Mouse (Mus musculus) lung, embryonic 15.5 days (tissue): Measurements from ENCODE around the gene Asb8. TPM values are rescaled to one million over a fixed set of nuclear protein-coding genes. Genes with fewer than 3 reads are reported as not detected.

Experiments
- ATAC-seq: fragments of 200-750 bp; cut with Nextera tagmentation; 2 replicates; pipeline ENCODE4 v1.8.0; 2017; ENCODE audit warnings: moderate number of reproducible peaks, borderline replicate concordance; ENCODE audit not compliant: low FRiP score, low TSS enrichment; ENCODE audit errors: extremely low read depth
- H3K27ac ChIP-seq: fragments of 300-500 bp; sonication (generic); 2 replicates; pipeline ENCODE4 v1.5.1; 2015; ENCODE audit warnings: moderate library complexity, mild to moderate bottlenecking, inconsistent platforms
- H3K27me3 ChIP-seq: fragments of 300-500 bp; sonication (generic); 2 replicates; pipeline ENCODE4 v1.6.1; 2015; ENCODE audit warnings: inconsistent platforms
- H3K36me3 ChIP-seq: fragments of 300-500 bp; sonication (generic); 2 replicates; pipeline ENCODE4 v1.6.1; 2015; ENCODE audit warnings: inconsistent platforms
- H3K4me1 ChIP-seq: fragments of 300-500 bp; sonication (generic); 2 replicates; pipeline ENCODE4 v1.6.1; 2015; ENCODE audit warnings: inconsistent platforms
- H3K4me2 ChIP-seq: fragments of 300-500 bp; sonication (generic); 2 replicates; pipeline ENCODE4 v1.6.1; 2015; ENCODE audit warnings: inconsistent platforms, mild to moderate bottlenecking, moderate library complexity
- H3K4me3 ChIP-seq: fragments of 300-500 bp; sonication (generic); 2 replicates; pipeline ENCODE4 v1.5.1; 2015; ENCODE audit warnings: mild to moderate bottlenecking, inconsistent platforms
- H3K9ac ChIP-seq: fragments of 300-500 bp; sonication (generic); 2 replicates; pipeline ENCODE4 v1.6.1; 2015; ENCODE audit warnings: inconsistent platforms
- H3K9me3 ChIP-seq: fragments of 300-500 bp; sonication (generic); 2 replicates; pipeline ENCODE4 v1.6.1; 2016; ENCODE audit warnings: inconsistent platforms
- WGBS: fragments of 180-500 bp; shearing (Covaris S2); methylation state at CpG from one replicate; pipeline ENCODE4 v1.1.7; 2015; 5-methylcytosine and 5-hydroxymethylcytosine counted together
- polyA plus RNA-seq: library from polyadenylated mRNA; unstranded; fragments of >200 nt; fragmentation: Nextera tagmentation; extraction: Ambion mirVana; gene quantifications from 2 replicates; pipeline ENCODE4 v1.2.1, GENCODE M21; 2015

The Asb8 gene
- polyA plus RNA-seq, 1 experiment from 2014 or later, result 43.6 TPM

DNA sequence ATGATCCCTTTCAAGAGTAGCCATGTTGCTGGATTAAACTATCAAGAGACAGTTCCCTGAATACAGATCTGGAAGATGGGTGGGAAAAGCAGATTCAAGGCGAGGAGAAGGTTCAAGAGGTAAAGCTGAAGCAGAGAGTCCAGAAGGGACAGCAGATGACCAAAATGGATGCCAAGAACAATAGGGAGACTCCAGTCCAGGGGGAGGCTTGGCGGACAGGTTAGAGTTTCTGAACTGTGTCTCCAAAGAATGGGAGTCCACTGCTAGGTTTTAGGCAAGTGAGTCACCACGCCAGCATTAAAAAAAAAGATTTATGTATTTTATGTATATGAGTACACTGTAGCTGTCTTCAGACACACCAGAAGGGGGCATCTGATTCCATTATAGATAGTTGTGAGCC, 10.8 kb downstream of the Asb8 start:
- Histone ChIP-seq H3K27me3 (no peaks in the 10 kb centered on the region), H3K4me2 (no peak overlapping the region), H3K9ac (no peak overlapping the region), H3K4me3 (no peak overlapping the region), H3K36me3 (no peaks in the 10 kb centered on the region), H3K27ac (no peak overlapping the region), H3K9me3 (no peaks in the 10 kb centered on the region), H3K4me1 (no peaks in the 10 kb centered on the region)
- WGBS, result 72% methylated on average over 3 of the region's 3 CpGs
- no peak for ATAC-seq

GRCm38 (mm10) chr15:98154146-98154545, 11.3 kb downstream of the Asb8 start:
- Histone ChIP-seq H3K27me3 (no peaks in the 10 kb centered on the region), H3K4me1 (0 out of 2 replicates have a peak, but pooled peaks cover 2% of the 10 kb centered on the region), H3K4me3 (no peak overlapping the region), H3K4me2 (no peak overlapping the region), H3K27ac (no peak overlapping the region), H3K9me3 (no peaks in the 10 kb centered on the region), H3K36me3 (no peaks in the 10 kb centered on the region), H3K9ac (no peak overlapping the region)
- ATAC-seq, result no peak
- 57% methylated on average over 4 of the region's 4 CpGs for WGBS

DNA sequence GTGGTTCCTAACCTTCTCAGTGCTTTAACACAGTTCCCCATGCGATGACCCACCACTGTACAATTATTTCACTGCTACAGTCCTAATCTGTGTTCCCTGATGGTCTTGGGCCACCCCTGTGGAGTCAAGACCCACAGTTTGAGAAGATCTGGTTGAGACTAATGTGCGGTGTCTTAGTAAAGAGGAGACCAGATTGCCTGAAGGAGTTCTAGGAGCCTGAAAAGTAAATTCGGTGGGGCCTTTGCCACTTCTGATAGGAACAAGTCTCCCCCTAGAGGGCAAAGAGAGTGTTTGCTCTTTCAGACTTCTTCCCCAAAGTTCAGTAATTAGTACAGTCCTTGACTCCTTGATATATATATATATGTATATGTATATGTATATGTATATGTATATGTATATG, 11.8 kb downstream of the Asb8 start:
- no peak overlapping the region for H3K27ac ChIP-seq
- H3K9ac ChIP-seq, result no peak overlapping the region
- H3K27me3 ChIP-seq, result no peaks in the 10 kb centered on the region
- no peaks in the 10 kb centered on the region for H3K36me3 ChIP-seq
- no peak overlapping the region for H3K4me2 ChIP-seq
- 35% methylated on average over 3 of the region's 3 CpGs for WGBS
- H3K4me3 ChIP-seq, result no peak overlapping the region
- ATAC-seq, result peak; percentile 35; the same call in 1 of the 2 replicates
- H3K4me1 ChIP-seq, result 0 out of 2 replicates have a peak, but pooled peaks cover 3% of the 10 kb centered on the region
- H3K9me3 ChIP-seq, result no peaks in the 10 kb centered on the region

- WGBS, result 50% methylated on average over 7 of the region's 7 CpGs
- H3K27me3 ChIP-seq, result no peaks in the 10 kb centered on the region
- no peak overlapping the region for H3K27ac ChIP-seq
- no peak overlapping the region for H3K9ac ChIP-seq
- H3K4me1 ChIP-seq, result 0 out of 2 replicates have a peak, but pooled peaks cover 3% of the 10 kb centered on the region
- H3K9me3 ChIP-seq, result no peaks in the 10 kb centered on the region
- no peak overlapping the region for H3K4me3 ChIP-seq
- no peak overlapping the region for H3K4me2 ChIP-seq
- H3K36me3 ChIP-seq, result no peaks in the 10 kb centered on the region
- no peak for ATAC-seq
Observed at GRCm38 (mm10) chr15:98152916-98153315, 12.5 kb downstream of the Asb8 start.

DNA sequence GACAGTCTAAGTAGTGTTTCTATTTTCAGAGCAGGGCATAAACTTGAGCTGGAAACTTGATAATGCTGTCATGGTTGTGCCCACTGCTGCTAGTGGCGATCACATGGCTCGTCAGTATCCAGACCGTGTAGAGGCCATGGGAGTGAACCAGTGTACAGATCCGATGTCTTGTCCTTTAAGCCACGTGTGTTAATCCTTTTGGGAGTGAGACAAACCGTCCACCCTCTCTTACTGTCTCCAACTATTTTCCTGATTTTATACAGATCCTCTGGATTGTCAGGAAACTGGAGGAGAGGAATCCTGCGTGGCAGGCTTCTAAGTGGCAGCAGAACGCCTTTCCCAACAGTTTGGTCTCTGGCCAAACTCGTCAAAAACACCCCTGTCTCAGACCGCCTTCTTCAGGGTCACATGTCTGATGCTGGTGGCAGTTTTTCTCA, 16.2 kb downstream of the Asb8 start:
- H3K9me3 ChIP-seq, result no peaks in the 10 kb centered on the region
- H3K4me2 ChIP-seq, result no peak overlapping the region
- H3K4me1 ChIP-seq, result peaks cover 17% of the 10 kb centered on the region; the same call in 1 of the 2 replicates
- H3K27me3 ChIP-seq, result no peaks in the 10 kb centered on the region
- WGBS, result 47% methylated on average over 10 of the region's 10 CpGs
- H3K27ac ChIP-seq, result no peak overlapping the region
- H3K9ac ChIP-seq, result no peak overlapping the region
- no peak for ATAC-seq
- H3K36me3 ChIP-seq, result no peaks in the 10 kb centered on the region
- no peak overlapping the region for H3K4me3 ChIP-seq

GRCm38 (mm10) chr15:98148356-98148755, 17.1 kb downstream of the Asb8 start:
- H3K4me1 ChIP-seq, result peaks cover 18% of the 10 kb centered on the region; the same call in 1 of the 2 replicates
- H3K36me3 ChIP-seq, result no peaks in the 10 kb centered on the region
- no peaks in the 10 kb centered on the region for H3K27me3 ChIP-seq
- H3K4me2 ChIP-seq, result no peak overlapping the region
- no peak for ATAC-seq
- no peak overlapping the region for H3K4me3 ChIP-seq
- 56% methylated on average over 3 of the region's 3 CpGs for WGBS
- no peak overlapping the region for H3K9ac ChIP-seq
- no peaks in the 10 kb centered on the region for H3K9me3 ChIP-seq
- H3K27ac ChIP-seq, result no peak overlapping the region

DNA sequence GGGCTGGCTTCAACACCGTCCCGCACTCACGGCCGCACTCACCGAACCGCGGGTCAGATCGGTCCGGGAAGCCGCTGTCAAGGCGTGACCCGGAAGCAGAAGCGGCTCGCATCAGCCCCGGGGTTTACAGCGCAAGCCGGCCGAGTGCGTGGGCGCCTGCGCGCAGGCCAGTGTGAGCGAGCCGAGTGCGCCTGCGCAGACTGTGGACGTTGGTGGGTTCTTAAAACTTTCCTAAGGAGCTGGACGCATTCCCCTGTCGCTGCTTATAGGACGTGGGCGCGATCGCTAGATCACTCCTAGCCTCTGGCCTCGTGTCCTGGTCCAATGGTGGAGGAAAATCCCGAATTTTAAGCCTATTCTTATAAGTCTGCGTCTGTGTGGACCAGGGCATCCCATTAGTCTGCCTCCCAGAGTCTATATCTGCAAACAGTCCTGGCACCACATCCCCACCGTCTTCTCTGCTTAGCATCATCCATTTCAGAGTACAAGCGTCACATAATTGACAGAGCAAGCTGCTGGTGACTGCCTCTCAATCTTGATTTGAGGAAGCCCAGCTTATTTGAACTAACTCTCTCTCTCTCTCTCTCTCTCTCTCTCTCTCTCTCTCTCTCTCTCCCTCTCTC, 19.8 kb downstream of the Asb8 start:
- peak overlapping the region; percentile 78 for H3K4me2 ChIP-seq
- peak; percentile 97 for ATAC-seq
- peaks cover 18% of the 10 kb centered on the region; the same call in 1 of the 2 replicates for H3K4me1 ChIP-seq
- no peaks in the 10 kb centered on the region for H3K27me3 ChIP-seq
- no peaks in the 10 kb centered on the region for H3K9me3 ChIP-seq
- whole genome bisulfite sequencing, result under 1% methylated on average over 38 of the region's 38 CpGs
- H3K4me3 ChIP-seq, result peak overlapping the region; percentile 94
- peak overlapping the region; percentile 93 for H3K9ac ChIP-seq
- H3K27ac ChIP-seq, result peak overlapping the region; percentile 70
- peaks cover 13% of the 10 kb centered on the region; the same call in 1 of the 2 replicates for H3K36me3 ChIP-seq

DNA sequence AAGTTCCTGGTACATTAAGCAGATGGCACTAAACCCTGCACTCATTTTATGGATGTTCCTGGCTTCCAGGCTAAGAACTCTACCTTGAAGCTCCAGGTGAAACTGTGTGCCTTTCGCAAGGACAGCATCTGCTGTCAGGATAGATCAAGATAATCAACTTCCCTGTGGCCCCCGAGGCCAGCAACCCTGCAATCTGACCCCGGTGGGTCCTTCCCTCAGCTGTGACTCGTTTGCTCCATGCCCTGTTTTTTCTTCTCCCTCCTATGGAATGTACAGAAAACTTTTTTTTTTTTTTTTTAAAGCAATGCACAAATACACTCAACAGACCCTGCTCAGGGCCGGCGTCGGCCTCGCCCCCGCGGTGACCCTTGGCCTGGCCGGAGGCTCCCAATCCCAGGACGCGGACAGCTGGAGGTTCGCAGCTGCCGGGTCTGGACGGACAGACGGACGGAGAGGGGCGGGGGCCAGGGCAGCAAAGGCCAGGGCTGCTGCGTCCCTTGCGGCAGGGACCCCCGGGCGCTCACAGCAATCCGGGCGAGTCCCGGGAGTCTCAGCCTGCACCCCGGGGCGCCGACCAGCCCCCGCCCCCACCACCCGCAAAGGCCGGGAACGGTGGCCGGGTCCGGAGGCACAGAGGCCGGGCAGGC, 20.4 kb downstream of the Asb8 start:
- WGBS, result 1% methylated on average over 33 of the region's 36 CpGs
- H3K9me3 ChIP-seq, result no peaks in the 10 kb centered on the region
- H3K36me3 ChIP-seq, result peaks cover 18% of the 10 kb centered on the region; the same call in 1 of the 2 replicates
- H3K9ac ChIP-seq, result peak overlapping the region; percentile 93
- peaks cover 18% of the 10 kb centered on the region; the same call in 1 of the 2 replicates for H3K4me1 ChIP-seq
- no peaks in the 10 kb centered on the region for H3K27me3 ChIP-seq
- H3K4me3 ChIP-seq, result peak overlapping the region; percentile 94
- peak; percentile 73 for ATAC-seq
- H3K27ac ChIP-seq, result peak overlapping the region; percentile 63
- H3K4me2 ChIP-seq, result peak overlapping the region; percentile 78

- Histone ChIP-seq H3K27me3 (no peaks in the 10 kb centered on the region), H3K9ac (no peak overlapping the region), H3K4me3 (no peak overlapping the region), H3K9me3 (no peaks in the 10 kb centered on the region), H3K27ac (no peak overlapping the region), H3K4me1 (peaks cover 14% of the 10 kb centered on the region; the same call in 1 of the 2 replicates), H3K36me3 (peaks cover 23% of the 10 kb centered on the region), H3K4me2 (no peak overlapping the region)
- ATAC-seq, result no peak
- WGBS, result 83% methylated on average over 10 of the region's 10 CpGs
Observed at GRCm38 (mm10) chr15:98142515-98142914, 22.9 kb downstream of the Asb8 start.

- ATAC-seq, result no peak
- Histone ChIP-seq H3K9ac (no peak overlapping the region), H3K36me3 (peaks cover 37% of the 10 kb centered on the region), H3K27ac (no peak overlapping the region), H3K9me3 (no peaks in the 10 kb centered on the region), H3K4me2 (no peak overlapping the region), H3K4me1 (peaks cover 11% of the 10 kb centered on the region; the same call in 1 of the 2 replicates), H3K4me3 (no peak overlapping the region), H3K27me3 (no peaks in the 10 kb centered on the region)
- WGBS, result 91% methylated on average over 5 of the region's 5 CpGs
Observed at GRCm38 (mm10) chr15:98140809-98141208, 24.6 kb downstream of the Asb8 start.

DNA sequence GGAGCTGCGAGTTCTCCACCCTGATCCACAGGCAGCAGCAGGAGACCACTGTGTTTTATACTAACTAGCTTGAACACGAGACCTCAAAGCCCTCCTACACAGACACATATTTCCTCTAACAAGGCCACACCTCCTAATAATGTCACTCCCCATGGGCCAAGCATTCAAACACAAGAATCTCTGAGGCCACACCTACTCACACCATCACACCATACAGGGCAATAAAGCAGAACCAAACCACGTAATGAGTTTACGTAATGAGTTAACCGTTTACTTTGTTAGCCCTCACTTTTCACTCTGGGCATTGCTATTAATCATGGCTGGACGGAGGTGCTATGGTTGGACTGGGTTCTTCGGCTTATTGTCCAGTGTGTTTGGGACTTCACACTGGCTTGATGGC, 25.7 kb downstream of the Asb8 start:
- Histone ChIP-seq H3K9ac (no peak overlapping the region), H3K4me2 (no peak overlapping the region), H3K4me3 (no peak overlapping the region), H3K27ac (no peak overlapping the region), H3K4me1 (peaks cover 6% of the 10 kb centered on the region; the same call in 1 of the 2 replicates), H3K9me3 (no peaks in the 10 kb centered on the region), H3K36me3 (peaks cover 48% of the 10 kb centered on the region), H3K27me3 (no peaks in the 10 kb centered on the region)
- no peak for ATAC-seq
- 76% methylated on average over 7 of the region's 7 CpGs for WGBS

DNA sequence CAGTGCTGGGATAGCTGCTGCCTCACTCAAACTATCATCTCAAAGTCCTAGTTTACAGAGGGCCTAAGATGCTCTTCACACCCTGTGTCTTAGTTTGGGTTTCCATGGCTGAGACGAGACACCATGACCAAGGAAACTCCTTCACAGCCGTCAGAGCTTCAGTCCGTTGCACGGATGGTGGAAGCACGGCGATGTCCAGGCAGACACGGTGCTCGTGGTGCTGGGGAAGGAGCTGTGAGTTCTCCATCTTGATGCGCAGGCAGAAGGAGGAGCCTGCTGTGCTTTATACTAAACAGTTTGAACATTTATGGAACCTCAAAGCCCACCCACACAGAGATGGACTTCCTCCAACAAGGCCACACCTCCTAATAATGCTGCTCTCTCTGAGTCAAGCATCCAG, 28.6 kb downstream of the Asb8 start:
- no peak for ATAC-seq
- Histone ChIP-seq H3K9me3 (no peaks in the 10 kb centered on the region), H3K4me1 (no peaks in the 10 kb centered on the region), H3K36me3 (peaks cover 64% of the 10 kb centered on the region), H3K4me3 (no peak overlapping the region), H3K9ac (no peak overlapping the region), H3K27me3 (no peaks in the 10 kb centered on the region), H3K27ac (no peak overlapping the region), H3K4me2 (no peak overlapping the region)
- 89% methylated on average over 9 of the region's 9 CpGs for WGBS
